Mouse (Mus musculus) heart, embryonic 15.5 days (tissue): ENCODE results near the gene Dap. TPM values are rescaled to one million over a fixed set of nuclear protein-coding genes. Genes with fewer than 3 reads are reported as not detected.

ENCODE experiments used
- ATAC-seq: fragments of 200-750 bp; cut with Nextera tagmentation; replicated peaks from 2 replicates; pipeline ENCODE4 v1.8.0; 2017; ENCODE audit warnings: low read depth, moderate TSS enrichment; ENCODE audit not compliant: insufficient number of reproducible peaks, insufficient read depth, low FRiP score
- H3K27ac ChIP-seq: fragments of 300-500 bp; sonication (generic); 2 replicates; pipeline ENCODE4 v1.5.1; 2015; ENCODE audit warnings: mild to moderate bottlenecking, inconsistent platforms
- H3K27me3 ChIP-seq: fragments of 300-500 bp; sonication (generic); 2 replicates; pipeline ENCODE4 v1.6.1; 2015; ENCODE audit warnings: inconsistent platforms
- H3K36me3 ChIP-seq: fragments of 300-500 bp; sonication (generic); 2 replicates; pipeline ENCODE4 v1.6.1; 2015; ENCODE audit warnings: mild to moderate bottlenecking, inconsistent platforms
- H3K4me1 ChIP-seq: fragments of 300-500 bp; sonication (generic); replicated peaks from 2 replicates; pipeline ENCODE4 v1.6.1; 2015; ENCODE audit warnings: inconsistent platforms
- H3K4me2 ChIP-seq: fragments of 300-500 bp; sonication (generic); 2 replicates; pipeline ENCODE4 v1.6.1; 2015; ENCODE audit warnings: inconsistent platforms, mild to moderate bottlenecking, moderate library complexity
- H3K4me3 ChIP-seq: fragments of 300-500 bp; sonication (generic); 2 replicates; pipeline ENCODE4 v1.5.1; 2015; ENCODE audit warnings: mild to moderate bottlenecking, inconsistent platforms
- H3K9ac ChIP-seq: fragments of 300-500 bp; sonication (generic); 2 replicates; pipeline ENCODE4 v1.6.1; 2015; ENCODE audit warnings: mild to moderate bottlenecking, inconsistent platforms
- H3K9me3 ChIP-seq: fragments of 300-500 bp; sonication (generic); replicated peaks from 2 replicates; pipeline ENCODE4 v1.6.1; 2016; ENCODE audit warnings: inconsistent platforms
- WGBS: fragments of 180-500 bp; shearing (Covaris S2); methylation state at CpG from one replicate; pipeline ENCODE4 v1.1.7; 2015; ENCODE audit warnings: mixed read lengths; 5-methylcytosine and 5-hydroxymethylcytosine counted together
- polyA plus RNA-seq: library from polyadenylated mRNA; unstranded; fragments of >200 nt; fragmentation: Nextera tagmentation; extraction: Ambion mirVana; gene quantifications from 2 replicates; pipeline ENCODE4 v1.2.1, GENCODE M21; 2015

Gene Dap
- polyA plus RNA-seq, 1 experiment from 2014 or later = 52.8 TPM

GRCm38 (mm10) chr15:31282353-31282752 is 58.2 kb downstream of the Dap start:
- Histone ChIP-seq H3K27ac (no peak overlapping the region), H3K9ac (no peak overlapping the region), H3K27me3 (no peaks in the 10 kb centered on the region), H3K4me3 (no peak overlapping the region), H3K4me2 (no peak overlapping the region), H3K9me3 (no peaks in the 10 kb centered on the region), H3K4me1 (peaks cover 17% of the 10 kb centered on the region), H3K36me3 (no peaks in the 10 kb centered on the region)
- 75% methylated on average over 3 of the region's 3 CpGs for WGBS
- ATAC-seq = no peak

- H3K4me1 ChIP-seq = peaks cover 10% of the 10 kb centered on the region
- no peaks in the 10 kb centered on the region for H3K9me3 ChIP-seq
- H3K4me3 ChIP-seq = no peak overlapping the region
- H3K36me3 ChIP-seq = no peaks in the 10 kb centered on the region
- no peak overlapping the region for H3K27ac ChIP-seq
- H3K9ac ChIP-seq = no peak overlapping the region
- H3K4me2 ChIP-seq = no peak overlapping the region
- 63% methylated on average over 5 of the region's 5 CpGs for WGBS
- no peak for ATAC-seq
- no peaks in the 10 kb centered on the region for H3K27me3 ChIP-seq
These were observed 60.0 kb downstream of the Dap start for GRCm38 (mm10) chr15:31284142-31284541.

- WGBS = 62% methylated on average over 17 of the region's 17 CpGs
- no peaks in the 10 kb centered on the region for H3K27me3 ChIP-seq
- no peak overlapping the region for H3K4me3 ChIP-seq
- H3K4me1 ChIP-seq = peaks cover 10% of the 10 kb centered on the region
- H3K9ac ChIP-seq = no peak overlapping the region
- no peak overlapping the region for H3K27ac ChIP-seq
- no peaks in the 10 kb centered on the region for H3K36me3 ChIP-seq
- ATAC-seq = no peak
- no peaks in the 10 kb centered on the region for H3K9me3 ChIP-seq
- H3K4me2 ChIP-seq = no peak overlapping the region
These were observed 61.0 kb downstream of the Dap start for GRCm38 (mm10) chr15:31284922-31285631.

- H3K4me2 ChIP-seq = no peak overlapping the region
- no peak for ATAC-seq
- WGBS = 83% methylated on average over 3 of the region's 3 CpGs
- H3K27me3 ChIP-seq = no peaks in the 10 kb centered on the region
- no peak overlapping the region for H3K4me3 ChIP-seq
- no peaks in the 10 kb centered on the region for H3K9me3 ChIP-seq
- H3K36me3 ChIP-seq = no peaks in the 10 kb centered on the region
- H3K27ac ChIP-seq = no peak overlapping the region
- H3K4me1 ChIP-seq = peaks cover 6% of the 10 kb centered on the region
- no peak overlapping the region for H3K9ac ChIP-seq
These were observed 61.6 kb downstream of the Dap start for GRCm38 (mm10) chr15:31285695-31286094.

- peak; percentile 79; the same call in 1 of the 2 replicates for ATAC-seq
- peak overlapping the region; percentile 53 for H3K27ac ChIP-seq
- H3K4me2 ChIP-seq = no peak overlapping the region
These were observed 68.5 kb downstream of the Dap start for GRCm38 (mm10) chr15:31292627-31293026.

GRCm38 (mm10) chr15:31294311-31294710 is 70.2 kb downstream of the Dap start:
- H3K27me3 ChIP-seq = peaks cover 27% of the 10 kb centered on the region
- H3K4me3 ChIP-seq = no peak overlapping the region
- H3K4me1 ChIP-seq = peaks cover 27% of the 10 kb centered on the region
- no peak overlapping the region for H3K4me2 ChIP-seq
- no peaks in the 10 kb centered on the region for H3K9me3 ChIP-seq
- H3K27ac ChIP-seq = no peak overlapping the region
- no peaks in the 10 kb centered on the region for H3K36me3 ChIP-seq
- ATAC-seq = no peak
- H3K9ac ChIP-seq = no peak overlapping the region
- 34% methylated on average over 2 of the region's 2 CpGs for WGBS

More at GRCm38 (mm10) chr15:31292627-31293026, 68.5 kb downstream of the Dap start:
- H3K9ac ChIP-seq = no peak overlapping the region
- H3K27me3 ChIP-seq = peaks cover 22% of the 10 kb centered on the region
- H3K36me3 ChIP-seq = no peaks in the 10 kb centered on the region
- 22% methylated on average over 3 of the region's 3 CpGs for WGBS
- no peak overlapping the region for H3K4me3 ChIP-seq
- no peaks in the 10 kb centered on the region for H3K9me3 ChIP-seq
- H3K4me1 ChIP-seq = peaks cover 23% of the 10 kb centered on the region

GRCm38 (mm10) chr15:31296882-31297776 is 73.0 kb downstream of the Dap start:
- H3K9me3 ChIP-seq = no peaks in the 10 kb centered on the region
- 14% methylated on average over 40 of the region's 40 CpGs for WGBS
- H3K9ac ChIP-seq = no peak overlapping the region
- peak overlapping the region; percentile 50 for H3K4me2 ChIP-seq
- peaks cover 33% of the 10 kb centered on the region for H3K4me1 ChIP-seq
- no peak overlapping the region for H3K27ac ChIP-seq
- H3K4me3 ChIP-seq = peak overlapping the region; percentile 22
- peaks cover 27% of the 10 kb centered on the region for H3K27me3 ChIP-seq
- no peak for ATAC-seq
- no peaks in the 10 kb centered on the region for H3K36me3 ChIP-seq

GRCm38 (mm10) chr15:31297777-31298137 is 73.6 kb downstream of the Dap start:
- peaks cover 32% of the 10 kb centered on the region for H3K4me1 ChIP-seq
- peak overlapping the region; percentile 22 for H3K4me3 ChIP-seq
- H3K9ac ChIP-seq = no peak overlapping the region
- no peak overlapping the region for H3K27ac ChIP-seq
- WGBS = 29% methylated on average over 13 of the region's 13 CpGs
- H3K36me3 ChIP-seq = no peaks in the 10 kb centered on the region
- H3K9me3 ChIP-seq = no peaks in the 10 kb centered on the region
- H3K27me3 ChIP-seq = peaks cover 27% of the 10 kb centered on the region
- peak overlapping the region; percentile 50 for H3K4me2 ChIP-seq
- no peak for ATAC-seq

GRCm38 (mm10) chr15:31299258-31299917 is 75.3 kb downstream of the Dap start:
- Histone ChIP-seq H3K4me1 (peaks cover 27% of the 10 kb centered on the region), H3K4me3 (no peak overlapping the region), H3K27me3 (peaks cover 27% of the 10 kb centered on the region), H3K9ac (no peak overlapping the region), H3K36me3 (no peaks in the 10 kb centered on the region), H3K9me3 (no peaks in the 10 kb centered on the region), H3K27ac (no peak overlapping the region), H3K4me2 (no peak overlapping the region)
- ATAC-seq = no peak
- 55% methylated on average over 6 of the region's 6 CpGs for WGBS

GRCm38 (mm10) chr15:31302293-31302990 is 78.3 kb downstream of the Dap start:
- no peak overlapping the region for H3K9ac ChIP-seq
- H3K9me3 ChIP-seq = no peaks in the 10 kb centered on the region
- H3K27me3 ChIP-seq = peaks cover 7% of the 10 kb centered on the region
- ATAC-seq = peak; percentile 84
- H3K4me3 ChIP-seq = no peak overlapping the region
- 13% methylated on average over 12 of the region's 12 CpGs for WGBS
- H3K4me1 ChIP-seq = peaks cover 27% of the 10 kb centered on the region
- H3K36me3 ChIP-seq = no peaks in the 10 kb centered on the region
- H3K4me2 ChIP-seq = peak overlapping the region; percentile 20
- H3K27ac ChIP-seq = peak overlapping the region; percentile 65

- no peak overlapping the region for H3K9ac ChIP-seq
- WGBS = 58% methylated on average over 3 of the region's 3 CpGs
- no peaks in the 10 kb centered on the region for H3K36me3 ChIP-seq
- peaks cover 23% of the 10 kb centered on the region for H3K4me1 ChIP-seq
- no peak overlapping the region for H3K4me2 ChIP-seq
- no peaks in the 10 kb centered on the region for H3K27me3 ChIP-seq
- H3K27ac ChIP-seq = no peak overlapping the region
- ATAC-seq = no peak
- no peak overlapping the region for H3K4me3 ChIP-seq
- no peaks in the 10 kb centered on the region for H3K9me3 ChIP-seq
These were observed 80.2 kb downstream of the Dap start for GRCm38 (mm10) chr15:31304302-31304701.
